Comparison of ENCODE assay signal across 9 mouse cellular contexts in the genomic region with DNA sequence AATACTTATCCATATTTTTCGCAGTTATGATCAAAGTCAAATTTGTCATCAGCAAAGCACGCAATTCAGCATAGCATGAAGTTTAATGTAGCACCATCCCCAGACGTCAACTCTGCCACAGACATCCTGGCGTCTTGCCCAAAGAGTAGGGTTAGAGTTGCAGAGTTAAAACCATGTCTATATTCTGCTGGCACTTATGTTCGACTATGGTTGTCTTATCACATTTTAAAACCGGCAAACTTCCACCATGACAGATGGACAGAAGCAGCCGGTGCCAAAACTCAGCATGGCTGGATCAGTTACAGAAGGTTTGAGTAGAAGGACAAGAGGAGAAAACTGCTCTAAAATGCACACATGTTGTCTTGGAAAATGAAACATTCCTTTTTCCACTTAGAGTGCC.
A peak's percentile ranks its signal among the peaks of the same experiment; 100 is the strongest.
DNase-seq lines count a peak whose midpoint lies in the region; ATAC-seq lines count a peak whose summit lies in the region.
"Had no signal": no experiment of that assay in that cellular context is flagged by ENCODE, and none has a peak within 500 bp of the region (broad histone marks: within the 10 kb centered on the region; RNA-seq: fewer than 3 reads in every experiment).

No protein-coding gene starts in this region.

- H3K9me3 ChIP-seq in forebrain, embryonic 13.5 days (replicated peaks) = no peaks in the 10 kb centered on the region
- no peaks in the 10 kb centered on the region for H3K9me3 ChIP-seq in forebrain, embryonic 10.5 days
- H3K9me3 ChIP-seq in heart, embryonic 10.5 days = no peaks in the 10 kb centered on the region

- peak; percentile 71; the same call in 1 of the 2 replicates for ATAC-seq in forebrain, embryonic 13.5 days
- ATAC-seq: Patski had no signal

- H3K4me3 ChIP-seq in forebrain, embryonic 13.5 days = no peak overlapping the region
- H3K4me3 ChIP-seq in forebrain, embryonic 10.5 days = no peak overlapping the region
- H3K4me3 ChIP-seq in heart, embryonic 10.5 days = no peak overlapping the region

- H3K4me1 ChIP-seq in forebrain, embryonic 13.5 days = no peaks in the 10 kb centered on the region
- H3K4me1 ChIP-seq in forebrain, embryonic 10.5 days = no peaks in the 10 kb centered on the region
- H3K4me1 ChIP-seq in heart, embryonic 10.5 days = no peaks in the 10 kb centered on the region

- no peak for DNase-seq in forebrain, embryonic 10.5 days (ENCODE audit: extremely low spot score, low spot score)
- peak; percentile 91 for DNase-seq in cerebellum, adult 11-12 months
- DNase-seq in frontal cortex, postnatal 36 days (ENCODE audit: low spot score in 2 of 2) = peak; percentile 37 to 52
- peak; percentile 12 to 61 for DNase-seq in left cerebral cortex, postnatal 25 days (ENCODE audit: low spot score in 2 of 2)
- DNase-seq in heart, embryonic 10.5 days (ENCODE audit: low spot score) = no peak
- no peak for DNase-seq in heart, postnatal 14 days
- DNase-seq in liver = no peak

- H3K36me3 ChIP-seq in forebrain, embryonic 13.5 days (ENCODE audit: poor library complexity, severe bottlenecking) = no peaks in the 10 kb centered on the region
- no peaks in the 10 kb centered on the region for H3K36me3 ChIP-seq in forebrain, embryonic 10.5 days (replicated peaks)
- H3K36me3 ChIP-seq in heart, embryonic 10.5 days = no peaks in the 10 kb centered on the region

- H3K4me2 ChIP-seq in forebrain, embryonic 13.5 days = no peak overlapping the region

- 83% methylated on average over 7 of the region's 7 CpGs for WGBS in forebrain, embryonic 13.5 days
- WGBS in forebrain, embryonic 10.5 days = 92% methylated on average over 7 of the region's 7 CpGs
- 75% methylated on average over 7 of the region's 7 CpGs for WGBS in heart, embryonic 10.5 days

- no peak overlapping the region for H3K9ac ChIP-seq in forebrain, embryonic 13.5 days

- intact Hi-C loops in left cerebral cortex, postnatal 25 days (cut with DNase I) = no loop called here
- intact Hi-C loops in heart, postnatal 14 days (cut with DNase I) = no loop called here

- no peak overlapping the region for H3K27ac ChIP-seq in forebrain, embryonic 13.5 days
- no peak overlapping the region for H3K27ac ChIP-seq in forebrain, embryonic 10.5 days
- H3K27ac ChIP-seq in heart, embryonic 10.5 days = no peak overlapping the region

- H3K27me3 ChIP-seq in forebrain, embryonic 13.5 days = no peaks in the 10 kb centered on the region
- H3K27me3 ChIP-seq in forebrain, embryonic 10.5 days (ENCODE audit: poor library complexity, severe bottlenecking) = no peaks in the 10 kb centered on the region
- no peaks in the 10 kb centered on the region for H3K27me3 ChIP-seq in heart, embryonic 10.5 days (ENCODE audit: insufficient read depth, poor library complexity, severe bottlenecking)
- H3K27me3 ChIP-seq: Patski had no signal

Comparison
In these comparisons a context has a peak if more than half of its experiments do, and no peak if none do; other contexts are left out.
1. DNase-seq: peak in cerebellum, adult 11-12 months (single experiment), frontal cortex, postnatal 36 days (2 of 2) and left cerebral cortex, postnatal 25 days (2 of 2); none in forebrain, embryonic 10.5 days (single experiment), heart, embryonic 10.5 days (single experiment), heart, postnatal 14 days (0 of 2) and liver (single experiment).